Mouse (Mus musculus): ENCODE measurements around the gene Setd1b.
A peak's percentile ranks its signal among the peaks of the same experiment; 100 is the strongest.

GRCm38 (mm10) chr5:123132308-123133071 lies 9.5 kb upstream of the Setd1b start, which contains the start of gene Rhof:
- TF ChIP-seq CTCF (IDR thresholded peaks at IDR 0.05; ENCODE audit: low read depth, low read length) (peak; percentile 99), POLR2A (IDR thresholded peaks at IDR 0.05; ENCODE audit: borderline replicate concordance, low read depth, low read length) (no peak)
